Mouse (Mus musculus): ENCODE measurements at regions not wholly inside any gene's neighbourhood (a gene's known extent, or its start where the extent isn't known, plus 50 kb on each side); places are given as distances from the start of the nearest gene placed in this dataset.

- DNase-seq (ENCODE audit: extremely low spot score in 1 of 2, low spot score in 1 of 2) = no peak
Observed at GRCm38 (mm10) chr8:78001656-78002055, 211.4 kb upstream of the Ttc29 start.

GRCm38 (mm10) chr8:78002071-78002470 lies 211.0 kb upstream of the Ttc29 start:
- no peak for DNase-seq (ENCODE audit: extremely low spot score in 1 of 2, low spot score in 1 of 2)

- DNase-seq (ENCODE audit: extremely low spot score in 1 of 2, low spot score in 1 of 2) = peak; percentile 35 to 61
Observed at GRCm38 (mm10) chr8:78003888-78004543, 209.1 kb upstream of the Ttc29 start.

- no peak for DNase-seq (ENCODE audit: extremely low spot score in 1 of 2, low spot score in 1 of 2)
Observed at GRCm38 (mm10) chr8:78004891-78005290, 208.2 kb upstream of the Ttc29 start.

- no peak for DNase-seq (ENCODE audit: extremely low spot score in 1 of 2, low spot score in 1 of 2)
Observed at GRCm38 (mm10) chr8:78013101-78013500, 200.0 kb upstream of the Ttc29 start.

GRCm38 (mm10) chr8:78018430-78019180 lies 194.5 kb upstream of the Ttc29 start:
- no peak for DNase-seq (ENCODE audit: extremely low spot score in 1 of 2, low spot score in 1 of 2)

GRCm38 (mm10) chr8:78021473-78021872 lies 191.6 kb upstream of the Ttc29 start:
- DNase-seq (ENCODE audit: extremely low spot score in 1 of 2, low spot score in 1 of 2) = no peak

GRCm38 (mm10) chr8:78022986-78023385 lies 190.1 kb upstream of the Ttc29 start:
- DNase-seq (ENCODE audit: extremely low spot score in 1 of 2, low spot score in 1 of 2) = no peak

- DNase-seq (ENCODE audit: extremely low spot score in 1 of 2, low spot score in 1 of 2) = no peak
Observed at GRCm38 (mm10) chr8:78023467-78023866, 189.6 kb upstream of the Ttc29 start.

GRCm38 (mm10) chr8:78023936-78024335 lies 189.2 kb upstream of the Ttc29 start:
- DNase-seq (ENCODE audit: extremely low spot score in 1 of 2, low spot score in 1 of 2) = no peak

GRCm38 (mm10) chr8:78024964-78025363 lies 188.1 kb upstream of the Ttc29 start:
- DNase-seq (ENCODE audit: extremely low spot score in 1 of 2, low spot score in 1 of 2) = no peak

GRCm38 (mm10) chr8:78027371-78027770 lies 185.7 kb upstream of the Ttc29 start:
- DNase-seq (ENCODE audit: extremely low spot score in 1 of 2, low spot score in 1 of 2) = no peak

- no peak for DNase-seq (ENCODE audit: extremely low spot score in 1 of 2, low spot score in 1 of 2)
Observed at GRCm38 (mm10) chr8:78028928-78029327, 184.2 kb upstream of the Ttc29 start.

GRCm38 (mm10) chr8:78031811-78032210 lies 181.3 kb upstream of the Ttc29 start:
- no peak for DNase-seq (ENCODE audit: extremely low spot score in 1 of 2, low spot score in 1 of 2)

GRCm38 (mm10) chr8:78034687-78035086 lies 178.4 kb upstream of the Ttc29 start:
- no peak for DNase-seq (ENCODE audit: extremely low spot score in 1 of 2, low spot score in 1 of 2)

GRCm38 (mm10) chr8:78037218-78037617 lies 175.9 kb upstream of the Ttc29 start:
- no peak for DNase-seq (ENCODE audit: extremely low spot score in 1 of 2, low spot score in 1 of 2)

GRCm38 (mm10) chr8:78046691-78047090 lies 166.4 kb upstream of the Ttc29 start:
- no peak for DNase-seq (ENCODE audit: extremely low spot score in 1 of 2, low spot score in 1 of 2)

GRCm38 (mm10) chr8:78050768-78051167 lies 162.3 kb upstream of the Ttc29 start:
- no peak for DNase-seq (ENCODE audit: extremely low spot score in 1 of 2, low spot score in 1 of 2)

- no peak for DNase-seq (ENCODE audit: extremely low spot score in 1 of 2, low spot score in 1 of 2)
Observed at GRCm38 (mm10) chr8:78054435-78054834, 158.7 kb upstream of the Ttc29 start.

- no peak for DNase-seq (ENCODE audit: extremely low spot score in 1 of 2, low spot score in 1 of 2)
Observed at GRCm38 (mm10) chr8:78054920-78055319, 158.2 kb upstream of the Ttc29 start.

GRCm38 (mm10) chr8:78055531-78055930 lies 157.6 kb upstream of the Ttc29 start:
- no peak for DNase-seq (ENCODE audit: extremely low spot score in 1 of 2, low spot score in 1 of 2)

GRCm38 (mm10) chr8:78057357-78057756 lies 155.7 kb upstream of the Ttc29 start:
- DNase-seq (ENCODE audit: extremely low spot score in 1 of 2, low spot score in 1 of 2) = no peak
